Mouse (Mus musculus) neural tube, embryonic 14.5 days (tissue): ENCODE results near the gene Mcfd2. TPM values are rescaled to one million over a fixed set of nuclear protein-coding genes. Genes with fewer than 3 reads are reported as not detected.

ENCODE experiments used
- ATAC-seq: fragments of 200-750 bp; cut with Nextera tagmentation; 2 replicates; pipeline ENCODE4 v1.8.0; 2017; ENCODE audit warnings: low read depth, mild to moderate bottlenecking, moderate TSS enrichment, moderate library complexity
- H3K27ac ChIP-seq: fragments of 300-500 bp; sonication (generic); 2 replicates; pipeline ENCODE4 v1.5.1; 2014; ENCODE audit warnings: low read depth, mild to moderate bottlenecking, control low read depth, low read length, moderate library complexity, mixed read lengths
- H3K27me3 ChIP-seq: fragments of 300-500 bp; sonication (generic); 2 replicates; pipeline ENCODE4 v1.6.1; 2014; ENCODE audit warnings: low read length; ENCODE audit not compliant: control insufficient read depth, insufficient read depth
- H3K36me3 ChIP-seq: fragments of 300-500 bp; sonication (generic); 2 replicates; pipeline ENCODE4 v1.6.1; 2014; ENCODE audit warnings: low read length, mixed read lengths; ENCODE audit not compliant: control insufficient read depth, insufficient read depth
- H3K4me1 ChIP-seq: fragments of 300-500 bp; sonication (generic); 2 replicates; pipeline ENCODE4 v1.6.1; 2014; ENCODE audit warnings: low read length; ENCODE audit not compliant: control insufficient read depth, insufficient read depth
- H3K4me2 ChIP-seq: fragments of 300-500 bp; sonication (generic); 2 replicates; pipeline ENCODE4 v1.6.1; 2014; ENCODE audit warnings: mild to moderate bottlenecking, low read depth, low read length, control low read depth
- H3K4me3 ChIP-seq: fragments of 300-500 bp; sonication (generic); 2 replicates; pipeline ENCODE4 v1.5.1; 2014; ENCODE audit warnings: low read depth, low read length, control low read depth, mixed read lengths
- H3K9ac ChIP-seq: fragments of 300-500 bp; sonication (generic); replicated peaks from 2 replicates; pipeline ENCODE4 v1.6.1; 2014; ENCODE audit warnings: low read depth, mild to moderate bottlenecking, control low read depth, low read length, mixed read lengths
- H3K9me3 ChIP-seq: fragments of 300-500 bp; sonication (generic); 2 replicates; pipeline ENCODE4 v1.6.1; 2016; ENCODE audit warnings: low read length; ENCODE audit not compliant: control insufficient read depth
- WGBS: fragments of 180-500 bp; shearing (Covaris S2); extraction: QIAGEN DNeasy Blood & Tissue Kit; methylation state at CpG from one replicate; pipeline ENCODE4 v1.1.7; 2014; 5-methylcytosine and 5-hydroxymethylcytosine counted together
- polyA plus RNA-seq: library from polyadenylated mRNA; unstranded; fragments of >200 nt; fragmentation: Nextera tagmentation; extraction: Ambion mirVana; gene quantifications from 2 replicates; pipeline ENCODE4 v1.2.1, GENCODE M21; 2014

Gene Mcfd2
- polyA plus RNA-seq, 1 experiment from 2014 or later, result 38.3 TPM

GRCm38 (mm10) chr17:87226079-87226640 is 39.6 kb downstream of the Mcfd2 start:
- ATAC-seq, result no peak
- 75% methylated on average over 10 of the region's 10 CpGs for WGBS
- Histone ChIP-seq H3K4me1 (no peaks in the 10 kb centered on the region), H3K9ac (no peak overlapping the region), H3K9me3 (no peaks in the 10 kb centered on the region), H3K27ac (no peak overlapping the region), H3K36me3 (no peaks in the 10 kb centered on the region), H3K27me3 (no peaks in the 10 kb centered on the region), H3K4me2 (no peak overlapping the region), H3K4me3 (no peak overlapping the region)

- H3K9ac ChIP-seq, result no peak overlapping the region
- H3K36me3 ChIP-seq, result no peaks in the 10 kb centered on the region
- H3K9me3 ChIP-seq, result no peaks in the 10 kb centered on the region
- H3K4me2 ChIP-seq, result no peak overlapping the region
- 89% methylated on average over 9 of the region's 9 CpGs for WGBS
- H3K4me1 ChIP-seq, result no peaks in the 10 kb centered on the region
- H3K27ac ChIP-seq, result no peak overlapping the region
- no peaks in the 10 kb centered on the region for H3K27me3 ChIP-seq
- ATAC-seq, result no peak
- no peak overlapping the region for H3K4me3 ChIP-seq
Measured at GRCm38 (mm10) chr17:87225384-87225783, 40.4 kb downstream of the Mcfd2 start.

GRCm38 (mm10) chr17:87224461-87224860 is 41.3 kb downstream of the Mcfd2 start:
- Histone ChIP-seq H3K9ac (no peak overlapping the region), H3K36me3 (no peaks in the 10 kb centered on the region), H3K4me3 (no peak overlapping the region), H3K4me1 (no peaks in the 10 kb centered on the region), H3K27ac (no peak overlapping the region), H3K27me3 (no peaks in the 10 kb centered on the region), H3K4me2 (no peak overlapping the region), H3K9me3 (no peaks in the 10 kb centered on the region)
- WGBS, result 61% methylated on average over 2 of the region's 2 CpGs
- no peak for ATAC-seq

GRCm38 (mm10) chr17:87219456-87219855 is 46.3 kb downstream of the Mcfd2 start:
- Histone ChIP-seq H3K36me3 (no peaks in the 10 kb centered on the region), H3K27ac (no peak overlapping the region), H3K9me3 (no peaks in the 10 kb centered on the region), H3K27me3 (no peaks in the 10 kb centered on the region), H3K9ac (no peak overlapping the region), H3K4me2 (no peak overlapping the region), H3K4me3 (no peak overlapping the region), H3K4me1 (no peaks in the 10 kb centered on the region)
- ATAC-seq, result no peak
- WGBS, result 78% methylated on average over 9 of the region's 9 CpGs

- no peaks in the 10 kb centered on the region for H3K36me3 ChIP-seq
- H3K27me3 ChIP-seq, result no peaks in the 10 kb centered on the region
- H3K27ac ChIP-seq, result no peak overlapping the region
- H3K4me2 ChIP-seq, result no peak overlapping the region
- no peaks in the 10 kb centered on the region for H3K9me3 ChIP-seq
- no peak overlapping the region for H3K9ac ChIP-seq
- WGBS, result 96% methylated on average over 7 of the region's 7 CpGs
- H3K4me1 ChIP-seq, result no peaks in the 10 kb centered on the region
- H3K4me3 ChIP-seq, result no peak overlapping the region
- no peak for ATAC-seq
Measured at GRCm38 (mm10) chr17:87214523-87214922, 51.2 kb downstream of the Mcfd2 start.

GRCm38 (mm10) chr17:87210525-87210924 is 55.2 kb downstream of the Mcfd2 start:
- no peaks in the 10 kb centered on the region for H3K27me3 ChIP-seq
- H3K9ac ChIP-seq, result no peak overlapping the region
- no peak for ATAC-seq
- no peaks in the 10 kb centered on the region for H3K4me1 ChIP-seq
- H3K4me2 ChIP-seq, result no peak overlapping the region
- no peak overlapping the region for H3K4me3 ChIP-seq
- WGBS, result 87% methylated on average over 2 of the region's 2 CpGs
- H3K9me3 ChIP-seq, result no peaks in the 10 kb centered on the region
- H3K36me3 ChIP-seq, result no peaks in the 10 kb centered on the region
- H3K27ac ChIP-seq, result no peak overlapping the region

- 69% methylated on average over 2 of the region's 2 CpGs for WGBS
- no peak overlapping the region for H3K4me2 ChIP-seq
- no peaks in the 10 kb centered on the region for H3K27me3 ChIP-seq
- no peaks in the 10 kb centered on the region for H3K9me3 ChIP-seq
- H3K27ac ChIP-seq, result no peak overlapping the region
- H3K36me3 ChIP-seq, result no peaks in the 10 kb centered on the region
- no peak overlapping the region for H3K9ac ChIP-seq
- no peak overlapping the region for H3K4me3 ChIP-seq
- H3K4me1 ChIP-seq, result no peaks in the 10 kb centered on the region; the same call in 1 of the 2 replicates
- ATAC-seq, result no peak
Measured at GRCm38 (mm10) chr17:87206885-87207284, 58.9 kb downstream of the Mcfd2 start.

Other genes with a start within 250 kb of the Mcfd2 start
- gene Pigf, start 240.5 kb downstream of the Mcfd2 start, polyA plus RNA-seq, result 34.4 and 38.7 TPM in 2 replicates
- gene Cript, start 240.4 kb downstream of the Mcfd2 start, polyA plus RNA-seq, result 217 and 236 TPM in 2 replicates
- 23.0 and 25.2 TPM in 2 replicates for gene Socs5, start 158.3 kb downstream of the Mcfd2 start, polyA plus RNA-seq
- 6.7 and 7.2 TPM in 2 replicates for gene Ttc7, start 17.0 kb upstream of the Mcfd2 start, polyA plus RNA-seq
- not detected in 2 replicates for gene Stpg4, start 161.8 kb upstream of the Mcfd2 start, polyA plus RNA-seq
- gene Calm2, start 181.0 kb upstream of the Mcfd2 start, polyA plus RNA-seq, result 3,412 and 3,701 TPM in 2 replicates